Mouse (Mus musculus) kidney, postnatal 25 days (tissue): ENCODE measurements around the gene Saysd1.

Source experiments
- DNase-seq, 2 experiments: peaks; one replicate each; pipeline ENCODE4 v3.0.0; 2021; ENCODE audit warnings: mixed read lengths in 2 of 2

Saysd1 gene

DNA sequence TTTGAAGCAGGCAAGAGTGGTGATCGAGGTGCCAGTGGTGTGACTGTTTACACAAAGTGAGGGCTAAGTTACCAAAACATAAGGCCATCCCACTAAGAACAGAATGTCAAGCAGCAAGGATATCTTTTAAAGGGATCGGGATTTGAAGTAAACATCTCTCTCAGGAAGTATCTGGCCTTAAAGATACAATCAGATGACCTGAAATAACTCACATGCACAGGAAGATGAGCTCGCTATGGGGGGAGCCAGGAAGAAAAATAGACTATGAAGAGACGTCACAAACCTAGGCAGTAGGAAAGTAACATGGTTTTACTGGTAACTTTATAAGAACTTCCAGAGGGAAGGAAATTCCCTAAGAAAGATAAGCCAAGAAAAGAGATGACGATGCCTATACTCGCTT is 32.1 kb downstream of the Saysd1 start:
- DNase-seq, result no peak

DNA sequence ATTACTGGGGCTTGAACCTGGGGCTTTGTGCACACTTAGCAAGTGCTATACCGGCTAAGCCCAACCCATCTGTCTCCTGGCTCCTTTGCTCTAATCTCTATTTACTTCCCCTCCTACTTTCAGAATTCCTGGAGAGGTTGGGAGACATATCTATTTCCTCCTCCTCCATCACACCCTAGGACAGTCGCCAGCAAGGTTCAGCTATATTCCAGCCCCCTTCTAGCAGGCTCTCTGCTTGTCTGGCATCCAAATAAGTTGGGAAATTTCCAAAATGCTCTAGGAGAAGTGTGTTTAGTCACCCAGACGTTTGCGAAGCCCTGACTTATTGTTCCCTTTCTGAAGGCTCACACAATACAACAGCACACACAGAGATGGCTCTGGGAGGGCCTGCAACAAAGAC is 35.1 kb downstream of the Saysd1 start:
- DNase-seq, result peak; percentile 49 to 68

DNA sequence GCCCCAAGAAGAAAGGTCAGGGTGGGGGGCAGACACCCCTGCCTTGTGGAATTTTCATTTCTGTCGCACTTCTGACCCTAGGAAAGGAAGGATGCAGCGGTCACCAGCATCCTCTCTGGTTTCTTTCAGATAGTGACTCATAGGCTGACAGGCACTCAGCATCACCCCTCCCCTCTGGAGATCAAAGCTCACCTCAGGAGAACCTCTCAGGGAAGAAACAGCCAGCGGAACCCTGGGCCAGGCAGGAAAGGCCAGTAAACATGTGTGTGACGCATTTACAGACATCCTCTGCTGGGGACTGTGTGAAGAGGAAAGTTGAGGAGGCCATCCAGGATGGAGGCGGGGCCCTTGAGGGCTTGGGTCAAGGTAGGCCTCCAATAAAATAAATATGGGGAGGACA is 40.3 kb downstream of the Saysd1 start:
- DNase-seq, result peak; percentile 61 to 86

DNA sequence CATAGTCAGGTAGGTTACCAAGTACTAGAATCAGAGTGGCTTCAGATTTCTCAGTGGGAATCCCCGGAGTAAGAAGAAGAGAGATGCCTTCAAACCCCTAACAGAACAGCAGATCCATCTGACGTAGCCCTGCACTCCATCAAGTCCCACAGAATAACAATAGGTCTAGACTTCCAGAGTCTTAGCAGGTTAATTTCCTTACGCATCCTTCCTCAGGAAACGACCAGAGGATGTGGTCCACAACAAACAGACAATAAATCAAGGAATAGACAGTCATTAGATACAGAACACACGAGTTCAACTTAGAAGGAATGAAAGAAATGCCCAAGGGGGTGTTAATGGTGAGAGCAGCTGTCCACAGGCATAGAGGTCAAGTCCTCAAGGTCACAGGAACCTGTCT is 43.4 kb downstream of the Saysd1 start:
- no peak for DNase-seq

DNA sequence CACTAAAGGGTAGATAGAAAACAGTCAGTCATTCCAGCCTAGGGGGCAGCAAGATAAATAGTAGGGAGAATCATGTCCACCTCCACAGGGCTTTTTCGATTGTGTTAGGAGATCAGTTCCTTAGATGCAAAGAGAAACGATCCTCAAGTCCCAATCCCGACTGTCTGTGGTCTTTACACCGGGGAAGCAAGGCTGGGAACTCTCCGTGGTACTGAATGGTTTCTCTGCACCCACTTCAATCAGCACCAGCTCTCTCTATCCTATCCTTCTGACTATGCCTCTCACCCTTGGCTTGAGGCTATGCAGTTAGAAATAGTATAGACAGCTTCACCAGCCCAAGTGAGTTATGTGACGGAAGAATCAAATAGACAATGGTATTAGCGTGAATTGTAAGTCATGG is 44.8 kb downstream of the Saysd1 start:
- peak in 1 of 2 experiments; percentile 69 for DNase-seq

DNA sequence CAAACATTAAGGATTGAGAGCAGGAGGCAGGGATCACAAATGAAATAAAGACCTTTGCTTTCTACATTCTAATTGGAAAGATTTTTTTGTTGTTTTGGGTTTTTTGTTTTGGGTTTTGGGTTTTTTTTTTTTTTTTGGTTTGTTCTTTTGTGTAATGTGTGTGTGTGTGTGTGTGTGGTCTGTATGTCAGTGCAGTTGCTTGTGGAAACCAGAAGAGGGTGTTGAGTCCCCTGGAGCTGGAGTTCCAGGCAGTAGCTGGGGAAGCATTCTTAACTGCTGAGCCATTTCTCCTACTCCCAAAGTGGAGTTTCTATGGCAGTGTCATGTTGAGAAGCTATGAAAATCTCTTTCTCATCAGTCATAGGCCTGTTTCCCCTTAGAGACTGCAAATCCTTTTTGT is 54.0 kb downstream of the Saysd1 start:
- DNase-seq, result no peak

DNA sequence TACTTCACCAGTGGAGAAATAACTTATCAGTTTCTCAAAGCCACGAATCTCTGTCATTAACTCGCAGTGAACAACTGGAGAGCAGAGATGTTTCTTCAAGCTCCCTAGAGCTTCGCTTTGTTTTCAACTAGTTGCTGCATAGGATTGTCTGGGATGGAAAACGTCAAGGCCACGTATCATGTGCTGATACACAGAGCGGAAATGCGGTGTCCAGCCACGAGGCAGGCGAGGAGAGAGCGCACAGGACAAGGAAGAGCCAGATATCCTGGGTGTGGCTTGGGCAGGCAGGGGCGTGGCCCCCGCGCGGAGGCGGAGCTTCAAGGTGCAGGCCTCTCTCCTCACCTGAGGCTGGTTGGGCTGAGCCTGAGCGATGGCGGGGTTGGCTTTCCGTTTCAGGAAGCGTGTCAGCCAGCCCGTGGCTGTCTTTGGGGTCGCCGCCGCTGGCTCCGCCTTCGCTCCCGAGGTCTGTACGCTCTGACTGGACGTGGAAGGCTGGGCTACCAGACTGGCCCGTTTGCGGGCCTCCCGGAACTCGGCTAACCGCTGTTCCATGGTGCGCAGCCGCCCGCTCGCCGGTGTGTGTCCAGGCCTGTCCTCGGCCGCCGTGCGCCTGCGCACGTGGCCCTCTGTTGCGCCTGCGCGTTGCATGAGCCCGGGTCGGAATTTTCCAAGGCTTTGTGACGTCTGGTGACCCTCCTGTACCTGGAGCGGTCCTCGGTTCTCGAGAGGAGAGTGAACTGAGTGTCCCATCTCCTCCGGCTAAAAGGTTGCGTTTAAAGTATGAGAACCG is 55.6 kb downstream of the Saysd1 start:
- peak; percentile 94 to 97 for DNase-seq

DNA sequence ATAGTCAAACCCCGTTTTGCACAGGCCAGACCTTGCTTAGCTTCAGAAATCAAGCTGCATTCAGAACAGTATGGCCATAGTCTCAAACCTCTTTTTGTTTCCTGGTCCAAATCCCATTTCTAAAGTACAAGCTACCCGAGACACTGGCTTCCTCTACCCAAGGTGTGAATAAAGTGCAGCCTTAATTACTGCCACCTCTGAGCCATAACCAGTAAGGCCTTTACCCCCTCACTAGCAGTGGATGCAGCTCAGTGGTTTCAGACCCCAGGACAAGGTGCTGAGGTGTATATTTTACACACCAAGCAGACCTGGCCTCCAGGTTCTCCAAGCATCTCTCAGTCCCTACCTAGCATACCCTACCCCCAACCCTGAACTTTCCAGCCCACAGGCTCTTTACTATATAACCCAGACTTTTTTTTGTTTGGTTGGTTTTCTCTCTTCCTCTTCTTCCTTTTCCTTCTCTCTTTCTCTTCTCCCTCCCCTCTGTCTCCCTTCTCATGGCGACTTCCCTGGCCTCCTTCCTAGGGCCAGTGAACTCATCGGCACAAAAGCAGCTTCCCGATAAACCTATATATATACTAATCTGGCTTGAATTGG is 56.3 kb downstream of the Saysd1 start:
- no peak for DNase-seq

DNA sequence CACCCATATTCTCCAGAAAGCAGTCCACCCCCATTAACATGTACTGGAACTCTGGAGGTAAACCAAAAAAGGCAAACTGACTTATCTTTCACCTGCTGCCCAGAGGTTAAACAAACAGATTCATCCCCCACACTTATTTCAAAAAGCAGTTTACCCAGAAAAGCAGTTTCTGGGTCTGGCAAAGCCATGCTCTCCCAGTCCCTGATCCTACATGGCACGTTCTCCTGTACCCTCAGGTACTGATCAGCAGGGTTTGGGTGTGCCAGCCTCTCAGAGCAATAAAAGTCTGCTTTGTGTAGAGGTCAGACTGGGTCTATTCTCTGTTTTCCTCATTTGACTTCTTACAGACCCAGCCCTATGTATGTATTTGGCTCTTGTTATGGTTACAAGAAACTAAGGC is 57.2 kb downstream of the Saysd1 start:
- DNase-seq, result no peak

DNA sequence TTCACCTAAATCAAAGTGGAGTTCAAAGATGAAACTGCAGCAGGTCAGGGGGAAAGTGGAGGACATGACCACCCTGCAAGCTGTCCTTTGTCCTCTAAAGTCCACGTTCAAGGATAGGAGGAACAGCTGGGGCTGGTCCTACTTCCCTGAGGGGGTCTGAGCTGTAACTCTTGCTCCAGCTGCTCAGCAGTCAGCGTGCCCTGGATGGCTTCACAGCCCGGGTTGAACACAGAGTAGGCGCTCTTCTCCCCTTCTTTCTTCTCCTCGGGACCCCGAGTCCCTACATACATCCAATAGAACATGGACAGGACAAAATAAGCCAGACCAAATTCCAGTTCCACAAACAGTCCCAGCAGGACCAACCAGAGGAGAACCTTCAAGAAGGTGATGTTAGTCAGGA is 61.2 kb downstream of the Saysd1 start:
- DNase-seq, result no peak

DNA sequence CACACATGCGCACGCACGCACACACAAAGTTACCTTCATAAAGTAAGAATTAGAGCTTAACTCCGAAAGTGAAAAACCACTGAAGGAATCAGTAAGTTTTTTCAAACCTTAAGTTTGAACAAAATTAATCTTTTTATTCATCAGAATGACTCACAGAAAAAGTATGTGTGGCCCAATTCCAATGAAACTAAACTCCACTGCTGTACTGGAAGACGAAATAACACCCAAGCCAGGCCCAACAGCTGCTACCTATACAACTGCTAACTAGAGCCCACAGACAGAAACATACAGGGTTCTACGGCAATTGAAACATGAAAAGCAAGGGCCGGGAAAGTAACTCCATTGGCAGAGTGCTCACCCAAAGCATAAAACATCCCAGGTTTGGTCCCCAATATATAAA is 62.8 kb downstream of the Saysd1 start:
- no peak for DNase-seq

DNA sequence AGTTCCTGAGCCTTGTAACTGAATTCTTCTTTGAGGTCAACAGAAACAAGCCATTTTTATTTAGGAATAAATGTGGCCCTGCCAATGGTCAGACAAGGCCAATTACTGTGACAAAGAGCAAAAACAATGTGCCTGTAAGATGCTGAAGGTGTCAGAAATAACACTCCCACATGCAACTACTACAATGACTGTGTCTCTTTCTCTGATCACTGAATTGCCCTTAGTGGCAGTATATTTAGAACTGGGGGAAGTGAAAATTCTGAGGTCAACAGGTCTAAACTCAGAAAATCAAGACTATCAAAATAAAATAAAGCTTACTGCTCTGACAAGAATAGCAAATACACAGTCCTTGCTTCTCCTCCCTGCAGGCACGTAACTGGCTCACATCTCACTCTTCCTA is 63.6 kb downstream of the Saysd1 start:
- DNase-seq, result no peak

DNA sequence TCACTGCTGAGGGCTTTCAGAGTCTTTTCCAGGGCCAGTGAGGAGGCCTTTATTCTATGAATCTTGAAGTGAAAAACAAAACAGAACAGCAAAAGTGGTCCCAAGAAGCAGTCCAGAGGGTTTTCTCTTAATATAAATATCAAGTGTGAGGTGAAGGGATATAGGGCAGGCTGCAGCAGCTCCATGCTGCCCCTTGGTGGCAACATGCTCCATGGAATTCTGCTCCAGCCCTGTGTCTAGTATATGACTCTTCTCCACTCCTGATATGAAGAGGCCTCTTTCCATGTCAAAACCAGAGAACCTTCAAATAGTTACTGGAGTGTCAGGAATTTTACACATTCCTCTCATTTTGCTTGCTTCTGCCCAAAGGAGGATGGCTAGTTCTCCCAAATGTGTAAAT is 67.7 kb downstream of the Saysd1 start:
- peak; percentile 42 to 48 for DNase-seq

DNA sequence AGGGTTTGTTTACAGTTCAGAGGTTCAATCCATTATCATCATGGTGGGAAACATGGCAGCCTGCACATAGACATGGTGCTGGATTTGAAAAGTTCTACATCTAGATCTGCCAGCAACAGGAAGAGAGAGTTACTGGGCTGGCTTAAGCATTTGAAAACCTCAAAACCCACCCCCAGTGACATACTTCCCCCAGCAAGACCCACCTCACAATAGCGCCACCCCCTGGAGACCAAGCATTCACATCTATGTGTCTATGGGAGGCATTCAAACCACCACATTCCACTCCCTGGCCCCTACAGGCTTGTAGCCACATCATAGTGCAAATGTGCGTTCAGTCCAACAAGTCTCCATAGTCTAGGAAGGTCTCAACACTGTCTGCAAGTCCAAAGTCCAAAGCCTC is 70.0 kb downstream of the Saysd1 start:
- no peak for DNase-seq

DNA sequence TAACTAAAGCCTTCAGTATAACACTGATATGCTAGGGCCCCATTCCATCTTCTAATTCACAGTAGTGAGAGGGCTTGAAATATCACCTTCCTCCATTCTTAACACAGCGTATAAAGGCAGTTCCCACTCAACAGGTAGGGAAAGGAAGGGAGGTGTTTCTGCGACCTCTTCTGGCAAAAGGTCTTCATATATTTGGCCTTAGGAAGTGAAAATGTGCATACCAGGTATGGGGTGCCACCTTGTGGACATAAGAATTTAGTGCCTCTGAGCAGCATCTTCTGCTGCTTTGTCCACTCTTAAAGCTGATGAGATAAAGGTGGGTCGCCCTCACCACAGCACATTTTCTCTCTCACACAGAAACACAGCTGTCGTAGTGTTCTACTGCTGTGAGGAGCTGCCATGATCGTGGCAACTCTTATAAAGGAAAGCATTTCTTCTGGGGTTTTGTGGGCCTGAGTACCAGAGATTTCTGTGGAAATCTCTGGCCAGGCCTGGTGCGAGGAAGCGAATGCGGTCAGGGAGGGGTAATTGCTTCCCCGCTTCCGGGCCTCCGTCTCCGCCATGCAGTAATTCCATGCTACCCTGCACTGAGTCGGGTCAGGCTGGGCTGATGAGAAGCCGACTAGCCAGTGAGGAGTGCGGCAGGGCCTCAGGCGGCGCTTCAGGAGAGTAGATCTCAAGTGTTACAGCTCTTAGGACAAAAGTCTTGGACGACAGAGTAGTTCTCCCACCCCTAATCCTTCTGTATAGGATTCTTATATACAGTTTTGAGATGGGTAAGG is 70.8 kb downstream of the Saysd1 start:
- peak; percentile 65 to 78 for DNase-seq

DNA sequence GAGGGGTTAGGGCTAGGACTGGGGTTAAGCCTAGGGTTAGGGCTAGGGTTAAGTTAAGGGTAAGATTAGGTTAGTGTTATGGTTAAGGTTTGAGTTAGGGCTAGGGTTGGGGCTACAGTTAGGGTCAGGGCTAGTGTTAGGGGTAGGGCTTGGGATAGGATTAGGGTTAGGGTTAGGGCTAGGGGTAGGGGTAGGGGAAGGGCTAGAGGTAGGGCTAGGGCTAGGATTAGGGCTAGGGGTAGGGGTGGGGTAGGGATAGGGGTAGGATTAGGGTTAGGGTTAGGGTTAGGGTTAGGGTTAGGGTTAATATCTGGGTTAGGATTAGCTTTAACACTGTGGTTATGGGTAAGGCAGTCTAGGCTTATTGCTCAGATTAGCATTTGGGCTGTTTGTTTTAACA is 73.6 kb downstream of the Saysd1 start:
- DNase-seq, result no peak

DNA sequence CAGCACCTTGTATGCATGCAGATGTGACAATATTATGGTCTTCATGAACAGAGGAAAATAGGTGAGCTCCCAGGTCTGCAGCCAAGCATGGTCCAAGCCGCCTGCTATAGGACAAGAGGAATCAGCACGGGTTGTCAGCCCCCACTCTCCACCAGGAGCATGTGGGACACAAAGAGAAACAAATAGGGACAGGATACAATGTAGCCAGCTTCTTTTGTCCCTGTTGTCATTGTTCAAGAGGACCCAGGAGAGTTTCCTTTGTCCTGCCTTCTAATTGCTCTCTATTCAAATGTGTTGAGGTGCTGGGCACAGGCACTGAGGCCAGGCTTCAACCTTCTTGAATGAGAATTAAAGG is 89.9 kb downstream of the Saysd1 start:
- DNase-seq, result no peak

DNA sequence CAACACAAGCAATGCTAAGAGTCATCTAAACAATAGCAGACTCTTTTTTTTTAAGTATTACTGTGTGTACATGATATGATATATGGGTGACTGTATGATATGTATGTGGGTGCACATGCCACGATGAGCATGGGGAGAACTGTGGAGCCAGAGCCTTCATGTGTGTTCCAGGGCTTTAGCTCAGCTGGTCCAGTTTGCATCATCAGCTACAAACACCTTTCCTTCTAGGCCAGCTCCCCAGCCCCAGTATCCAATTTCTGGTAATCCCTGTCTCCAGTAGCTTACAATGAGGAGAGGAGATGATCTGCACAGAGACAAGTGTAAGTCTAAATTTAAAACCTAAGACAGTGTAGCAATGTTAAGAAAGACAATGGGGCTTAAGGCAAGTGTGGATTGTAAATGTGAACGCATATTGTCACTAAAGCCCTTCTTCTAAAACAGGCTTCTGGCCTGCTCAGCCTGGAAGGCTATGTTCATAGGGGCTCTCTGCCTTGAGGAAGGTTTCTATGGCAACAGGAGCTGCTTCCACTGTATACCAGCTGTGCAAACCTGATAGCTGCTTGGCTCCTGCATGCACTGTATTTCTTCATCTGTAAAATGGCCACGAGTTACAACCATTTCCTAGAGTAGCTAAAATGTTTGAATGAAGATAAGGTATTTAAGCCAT is 90.4 kb downstream of the Saysd1 start:
- DNase-seq, result no peak

DNA sequence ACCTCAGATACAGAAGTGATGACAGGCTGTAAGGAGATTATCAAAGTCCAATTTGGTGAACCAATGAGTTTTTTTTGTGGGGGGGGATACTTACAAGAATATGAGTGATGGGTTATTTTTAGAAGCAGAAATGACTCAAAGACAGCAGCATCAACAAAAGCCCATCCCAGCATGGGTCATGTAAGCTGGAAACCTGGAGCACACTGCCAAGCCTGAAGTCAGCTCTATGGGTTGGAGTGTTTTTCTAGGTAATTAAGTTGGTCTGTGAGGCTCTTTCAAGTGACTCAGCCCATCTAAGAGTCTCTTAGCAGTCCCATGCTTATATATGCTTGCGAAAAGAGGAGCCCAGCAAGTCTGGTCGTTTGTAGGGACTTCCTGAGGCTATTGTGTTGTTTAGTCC is 91.0 kb downstream of the Saysd1 start:
- DNase-seq, result no peak

DNA sequence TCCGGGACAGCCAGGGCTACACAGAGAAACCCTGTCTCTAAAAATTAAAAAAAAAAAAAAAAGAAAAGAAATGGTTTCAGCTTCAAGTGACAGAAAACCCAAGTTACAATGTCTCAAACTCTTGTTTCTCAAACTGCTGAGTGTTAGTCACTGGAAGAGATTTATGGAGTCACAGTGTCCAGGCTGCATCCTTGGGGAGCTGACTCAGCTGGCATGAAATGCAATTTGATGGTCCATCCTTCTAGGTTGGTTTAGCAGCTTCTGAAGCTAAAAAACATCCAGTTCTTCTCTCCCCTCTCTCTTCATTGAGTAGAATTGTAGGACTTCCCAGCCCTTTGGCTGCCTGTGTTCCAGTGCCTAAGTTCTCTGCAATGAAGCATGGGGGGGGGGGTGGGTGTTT is 94.3 kb downstream of the Saysd1 start:
- no peak for DNase-seq

DNA sequence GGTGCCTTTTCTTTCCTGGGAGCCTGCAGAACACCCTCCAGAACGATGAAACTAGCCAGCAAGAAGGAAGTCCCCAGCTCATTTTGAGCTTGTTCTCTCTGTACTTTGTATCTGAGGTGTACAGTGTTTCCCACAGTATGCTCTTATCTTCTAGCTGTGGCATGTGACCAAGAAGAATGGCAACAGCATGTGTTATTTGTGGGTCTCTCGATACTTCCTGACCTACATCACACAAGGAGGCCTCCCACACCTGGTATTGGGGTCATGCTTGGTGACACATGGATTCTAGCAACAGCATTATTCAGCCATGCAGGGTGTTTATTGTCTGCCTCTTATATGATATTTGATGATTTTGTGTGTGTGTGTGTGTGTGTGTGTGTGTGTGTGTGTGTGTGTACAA is 96.5 kb downstream of the Saysd1 start:
- DNase-seq, result no peak

DNA sequence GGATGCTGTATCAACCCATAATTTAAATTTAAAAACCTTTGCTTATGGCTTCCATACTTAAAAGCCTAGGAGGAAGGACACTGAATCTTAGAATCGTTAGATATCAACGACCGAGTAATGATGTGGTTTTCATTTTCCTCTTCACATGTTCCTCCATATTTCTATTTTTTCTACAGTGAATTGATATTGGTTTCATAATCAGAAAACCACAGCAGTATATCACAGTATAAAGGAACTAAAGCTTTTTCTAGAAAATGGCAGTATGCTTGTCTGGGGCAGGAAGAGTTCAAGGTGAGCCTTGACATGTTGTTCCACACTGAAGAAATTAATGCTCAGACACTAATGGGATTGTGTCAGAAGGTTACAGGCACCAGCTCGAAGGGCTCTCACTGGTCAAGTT is 97.4 kb downstream of the Saysd1 start:
- DNase-seq, result no peak

DNA sequence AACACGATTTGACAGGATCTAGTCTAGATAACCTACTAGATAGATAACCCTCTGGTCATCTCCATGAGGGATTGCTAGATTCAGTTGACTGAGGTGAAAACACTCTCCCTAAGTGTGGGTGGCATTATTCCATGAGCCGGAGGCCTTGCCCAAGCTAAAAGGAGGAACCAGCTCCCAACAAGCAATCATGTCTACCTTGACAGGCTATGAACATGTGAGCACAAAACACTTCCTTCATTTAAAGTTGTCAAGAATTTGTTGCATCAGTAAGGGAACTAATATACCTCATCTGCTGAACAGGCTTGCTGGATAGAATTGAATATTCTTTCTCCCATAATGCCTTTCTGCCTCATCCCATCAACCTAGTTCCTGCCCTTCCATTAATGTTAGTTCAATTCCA is 98.5 kb downstream of the Saysd1 start:
- DNase-seq, result no peak

DNA sequence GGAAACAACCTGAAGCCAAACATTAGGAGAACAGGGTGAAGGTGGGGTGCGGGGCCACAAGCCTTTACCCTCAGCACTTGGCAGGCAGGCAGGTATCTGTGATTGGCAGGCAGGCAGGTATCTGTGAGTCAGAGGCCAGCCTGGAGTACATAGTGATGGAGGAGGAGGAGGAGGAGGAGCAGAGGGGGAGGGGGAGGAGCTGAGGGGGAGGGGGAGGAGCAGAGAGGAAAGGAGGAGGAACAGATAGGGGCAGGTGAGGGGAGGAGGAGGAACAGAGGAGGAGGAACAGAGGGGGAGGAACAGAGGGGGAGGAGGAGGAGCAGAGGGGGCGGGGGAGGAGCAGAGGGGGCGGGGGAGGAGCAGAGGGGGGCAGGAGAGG is 105.6 kb downstream of the Saysd1 start:
- no peak for DNase-seq
